Mouse (Mus musculus): ENCODE data around the gene Hsf2bp.

DNA sequence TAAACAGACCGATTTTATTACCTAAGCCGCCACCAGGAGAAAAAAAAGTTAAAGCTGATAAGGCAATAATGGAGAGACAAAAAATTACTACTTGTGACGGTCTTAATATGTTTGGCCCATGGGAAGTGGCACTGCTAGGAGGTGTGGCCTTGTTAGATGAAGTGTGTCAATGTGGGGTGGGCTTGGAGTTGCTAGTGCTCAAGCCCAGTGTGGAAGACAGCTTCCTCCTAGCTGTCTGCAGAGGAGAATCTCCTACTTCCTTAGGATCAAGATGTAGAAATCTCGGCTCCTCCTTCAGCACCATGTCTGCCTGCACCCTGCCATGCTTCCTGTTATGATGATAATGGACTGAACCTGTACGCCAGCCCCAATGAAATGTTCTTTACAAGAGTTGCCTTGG, 61.5 kb downstream of the Hsf2bp start:
- TF ChIP-seq CTCF (IDR thresholded peaks at IDR 0.05; ENCODE audit: low read depth) (no peak), EP300 (IDR thresholded peaks at IDR 0.05; ENCODE audit: low read depth) (no peak)
